Mouse (Mus musculus) layer of hippocampus, adult 2 months (tissue): ENCODE measurements around the gene Rdh9. TPM values are rescaled to one million over a fixed set of nuclear protein-coding genes. Genes with fewer than 3 reads are reported as not detected.

Experiments
- DNase-seq, 2 experiments: peaks; one replicate each; pipeline ENCODE4 v3.0.0; 2022; ENCODE audit warnings: low spot score in 2 of 2
- H3K27ac ChIP-seq: fragments of 200-600 bp; 2 replicates; pipeline ENCODE4 v1.8.1; 2022
- H3K4me3 ChIP-seq: fragments of 200-600 bp; 2 replicates; pipeline ENCODE4 v1.8.1; 2022; ENCODE audit warnings: mild to moderate bottlenecking
- CTCF ChIP-seq: fragments of 200-600 bp; conservative IDR thresholded peaks from 2 replicates; pipeline ENCODE4 v1.8.1; 2022; ENCODE audit warnings: antibody characterized with exemption, mild to moderate bottlenecking, moderate library complexity
- total RNA-seq, 2 experiments: library from RNA; stranded (reverse); gene quantifications; 2 replicates each; pipeline ENCODE4 v1.2.3; 2021

Rdh9 gene
- total RNA-seq, 2 experiments from 2014 or later, result 0.61 TPM; not detected in 1

- Histone ChIP-seq H3K27ac (no peak overlapping the region), H3K4me3 (no peak overlapping the region)
- no peak for DNase-seq
- TF ChIP-seq CTCF, result no peak
Observed at GRCm38 (mm10) chr10:127838539-127838938, 62.4 kb downstream of the Rdh9 start.

- TF ChIP-seq CTCF, result no peak
- no peak for DNase-seq
- Histone ChIP-seq H3K27ac (no peak overlapping the region), H3K4me3 (no peak overlapping the region)
Observed at GRCm38 (mm10) chr10:127840776-127841175, 64.6 kb downstream of the Rdh9 start.

Other genes starting within 250 kb of the Rdh9 start
- 1 to 10 TPM; 1.2 to 1.6 TPM for gene Nxph4, start 241.8 kb upstream of the Rdh9 start, total RNA-seq
- 100 to 1,000 TPM; 288 to 310 TPM for gene Lrp1, start 155.2 kb upstream of the Rdh9 start, total RNA-seq
- 1 to 10 TPM; 6.4 to 6.7 TPM for gene Stat6, start 133.4 kb upstream of the Rdh9 start, total RNA-seq
- gene Nemp1, start 109.5 kb upstream of the Rdh9 start, total RNA-seq, result 1 to 10 TPM; 5.8 to 6.8 TPM
- gene Nab2, start 107.8 kb upstream of the Rdh9 start, total RNA-seq, result 10 to 100 TPM; 44.0 to 44.4 TPM
- gene Myo1a, start 71.2 kb upstream of the Rdh9 start, total RNA-seq, result 1 to 10 TPM in 1 of 2 experiments, under 1 TPM in 1; 0.59 to 1.1 TPM
- gene Tac2, start 51.9 kb upstream of the Rdh9 start, total RNA-seq, result 1 to 10 TPM; 2.2 to 3.6 TPM
- 10 to 100 TPM; 10.5 to 11.5 TPM for gene Zbtb39, start 36.8 kb upstream of the Rdh9 start, total RNA-seq
- gene Gpr182, start 24.7 kb upstream of the Rdh9 start, total RNA-seq, result 1 to 10 TPM; 1.2 to 1.7 TPM
- under 1 TPM in 1 of 2 experiments, not detected in 1; 0.18 TPM for gene Rdh1, start 16.7 kb upstream of the Rdh9 start, total RNA-seq
- under 1 TPM in 1 of 2 experiments, not detected in 1; 0.39 TPM for gene Rdh16f1, start 16.6 kb upstream of the Rdh9 start, total RNA-seq
- under 1 TPM; 0.17 to 0.26 TPM for gene Rdh16, start 24.8 kb downstream of the Rdh9 start, total RNA-seq
- gene Rdh19, start 73.5 kb downstream of the Rdh9 start, total RNA-seq, result not detected
- gene Rdh16f2, start 90.1 kb downstream of the Rdh9 start, total RNA-seq, result not detected
- not detected for gene Rdh7, start 112.4 kb downstream of the Rdh9 start, total RNA-seq
- under 1 TPM in 1 of 2 experiments, not detected in 1; 0.12 TPM for gene Sdr9c7, start 122.1 kb downstream of the Rdh9 start, total RNA-seq
- gene Hsd17b6, start 231.2 kb downstream of the Rdh9 start, total RNA-seq, result not detected
- 1 to 10 TPM; 7.7 to 8.0 TPM for gene Prim1, start 238.8 kb downstream of the Rdh9 start, total RNA-seq